Comparison of ENCODE assay signal across 13 mouse cellular contexts in the genomic region with DNA sequence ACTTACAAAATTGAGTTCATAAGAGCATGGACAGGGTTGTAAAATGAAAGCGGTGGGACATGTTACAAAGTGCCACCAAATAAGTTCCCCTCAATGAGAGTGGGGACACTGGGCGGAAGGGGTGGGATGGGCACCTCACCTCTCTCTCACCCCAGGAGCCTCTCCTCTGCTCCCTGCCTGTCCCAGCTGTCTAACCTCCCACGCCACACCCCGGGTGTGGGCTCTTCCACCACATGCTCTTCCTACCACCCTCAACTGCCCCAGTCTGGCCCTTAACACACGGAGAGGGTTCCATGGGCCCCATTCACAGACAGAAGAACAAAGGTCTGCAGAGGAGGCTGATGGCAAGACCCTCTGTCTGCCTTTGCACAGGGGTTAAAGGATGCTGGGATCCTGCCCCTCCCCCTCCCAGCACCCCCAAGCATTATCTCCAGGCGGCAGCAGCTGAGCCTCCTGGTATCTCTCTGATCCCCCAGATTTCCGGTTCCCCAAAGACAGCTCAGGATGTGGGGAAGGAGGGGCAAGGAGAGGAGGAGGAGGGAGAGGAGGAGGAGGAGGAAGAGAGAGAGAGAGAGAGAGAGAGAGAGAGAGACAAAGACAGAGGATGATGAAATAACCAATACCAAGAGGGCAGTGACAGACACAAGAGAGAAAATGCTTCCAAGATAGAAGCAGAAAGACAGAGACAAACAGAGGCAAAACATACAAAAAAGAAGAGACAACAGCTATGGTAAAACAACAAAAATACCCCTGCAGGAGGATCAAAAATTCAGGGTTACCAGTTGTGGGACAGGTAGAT. TPM values are rescaled to one million over a fixed set of nuclear protein-coding genes. Genes with fewer than 3 reads are reported as not detected.
A peak's percentile ranks its signal among the peaks of the same experiment; 100 is the strongest.
DNase-seq lines count a peak whose midpoint lies in the region; ATAC-seq and TF ChIP-seq lines count a peak whose summit lies in the region.
"Had no signal": no experiment of that assay in that cellular context is flagged by ENCODE, and none has a peak within 500 bp of the region (broad histone marks: within the 10 kb centered on the region; RNA-seq: fewer than 3 reads in every experiment).

No protein-coding gene starts in this region.

- TF ChIP-seq CTCF in E14TG2a.4 (conservative IDR thresholded peaks at IDR 0.05; ENCODE audit: low read length): no peak

- H3K9ac ChIP-seq in midbrain, embryonic 13.5 days (replicated peaks): no peak overlapping the region

- H3K27me3 ChIP-seq in E14TG2a.4 (ENCODE audit: insufficient read depth, low read length): peaks cover 16% of the 10 kb centered on the region
- H3K27me3 ChIP-seq in midbrain, embryonic 13.5 days: no peaks in the 10 kb centered on the region

- peak; percentile 18 for DNase-seq in retina, postnatal 1 day
- no peak for DNase-seq in urinary bladder, postnatal 36 days (ENCODE audit: low spot score in 2 of 2)
- DNase-seq in kidney, postnatal 10 days: no peak
- DNase-seq: adrenal gland, postnatal 10 days; cerebellum, postnatal 10 days; gastrocnemius, adult 2 months; heart, postnatal 10 days; lung, adult 2 months had no signal

- H3K4me2 ChIP-seq in midbrain, embryonic 13.5 days (replicated peaks): no peak overlapping the region

- peak overlapping the region; percentile 55 for H3K4me3 ChIP-seq in E14TG2a.4 (replicated peaks; ENCODE audit: low read length)
- no peak overlapping the region for H3K4me3 ChIP-seq in midbrain, embryonic 13.5 days (replicated peaks)
- H3K4me3 ChIP-seq: gastrocnemius, adult 2 months had no signal

- 45% methylated on average over 7 of the region's 7 CpGs for WGBS in midbrain, embryonic 13.5 days

- H3K36me3 ChIP-seq in E14TG2a.4 (ENCODE audit: insufficient read depth, low read length): no peaks in the 10 kb centered on the region
- H3K36me3 ChIP-seq in midbrain, embryonic 13.5 days: no peaks in the 10 kb centered on the region

- no peaks in the 10 kb centered on the region for H3K9me3 ChIP-seq in E14TG2a.4 (ENCODE audit: low read length)
- H3K9me3 ChIP-seq in midbrain, embryonic 13.5 days: no peaks in the 10 kb centered on the region

- no peak overlapping the region for H3K27ac ChIP-seq in midbrain, embryonic 13.5 days
- H3K27ac ChIP-seq: gastrocnemius, adult 2 months had no signal

- peak; percentile 31 for ATAC-seq in activated CD4-positive, CD25-positive, alpha-beta regulatory T cell, adult 4 months
- peak; percentile 9 for ATAC-seq in inflammation-experienced regulatory T-cells, adult 6 months
- ATAC-seq in midbrain, embryonic 13.5 days: no peak

- peaks cover 62% of the 10 kb centered on the region for H3K4me1 ChIP-seq in E14TG2a.4 (replicated peaks; ENCODE audit: low read depth, low read length)
- peaks cover 13% of the 10 kb centered on the region for H3K4me1 ChIP-seq in midbrain, embryonic 13.5 days (replicated peaks)

RNA-seq across cellular contexts. Expression of a gene that starts 12.4 kb away (rescaled TPM):
- 100 to 1,000 TPM; 784 to 813 TPM for polyA plus RNA-seq in activated CD4-positive, CD25-positive, alpha-beta regulatory T cell, adult 4 months (2017; shearing (Covaris generic))
- polyA plus RNA-seq in inflammation-experienced regulatory T-cells, adult 6 months (2017; shearing (Covaris generic)): 1,000 to 10,000 TPM in 1 of 3 experiments, 100 to 1,000 TPM in 2; 875 to 1,118 (median 889) TPM
- polyA plus RNA-seq in midbrain, embryonic 13.5 days (2015; fragmentation: Nextera tagmentation; extraction: Ambion mirVana): 1.0 and 1.7 TPM in 2 replicates

RNA-seq across cellular contexts. Expression of a gene that starts 20.3 kb away (rescaled TPM):
- polyA plus RNA-seq in activated CD4-positive, CD25-positive, alpha-beta regulatory T cell, adult 4 months (2017; shearing (Covaris generic)): 10 to 100 TPM; 26.7 to 43.3 TPM
- 10 to 100 TPM; 31.3 to 43.0 (median 38.4) TPM for polyA plus RNA-seq in inflammation-experienced regulatory T-cells, adult 6 months (2017; shearing (Covaris generic))
- polyA plus RNA-seq in midbrain, embryonic 13.5 days (2015; fragmentation: Nextera tagmentation; extraction: Ambion mirVana): 77.9 and 78.6 TPM in 2 replicates

RNA-seq across cellular contexts. Expression of a gene that starts 39.5 kb away (rescaled TPM):
- polyA plus RNA-seq in activated CD4-positive, CD25-positive, alpha-beta regulatory T cell, adult 4 months (2017; shearing (Covaris generic)): 1 to 10 TPM; 2.1 to 3.4 TPM
- polyA plus RNA-seq in inflammation-experienced regulatory T-cells, adult 6 months (2017; shearing (Covaris generic)): 1 to 10 TPM; 2.7 to 3.8 (median 3.3) TPM
- polyA plus RNA-seq in midbrain, embryonic 13.5 days (2015; fragmentation: Nextera tagmentation; extraction: Ambion mirVana): 2.9 and 3.8 TPM in 2 replicates

RNA-seq across cellular contexts. Expression of a gene that starts 57.7 kb away (rescaled TPM):
- 10 to 100 TPM in 1 of 2 experiments, not detected in 1; 10.8 TPM for polyA plus RNA-seq in activated CD4-positive, CD25-positive, alpha-beta regulatory T cell, adult 4 months (2017; shearing (Covaris generic))
- polyA plus RNA-seq in inflammation-experienced regulatory T-cells, adult 6 months (2017; shearing (Covaris generic)): 1 to 10 TPM in 2 of 3 experiments, under 1 TPM in 1; 0.87 to 6.5 (median 6.0) TPM
- not detected in 2 replicates for polyA plus RNA-seq in midbrain, embryonic 13.5 days (2015; fragmentation: Nextera tagmentation; extraction: Ambion mirVana)
- polyA plus RNA-seq: kidney, embryonic 14.5 days had no signal

Comparison
In these comparisons a context has a peak if more than half of its experiments do, and no peak if none do; other contexts are left out.
1. RNA of a gene that starts 12.4 kb away (polyA plus RNA-seq): 875 to 1,118 TPM in inflammation-experienced regulatory T-cells, adult 6 months and 784 to 813 TPM in activated CD4-positive, CD25-positive, alpha-beta regulatory T cell, adult 4 months; 1.0 to 1.7 TPM in midbrain, embryonic 13.5 days; every median in the first group is over 100 times any median in the second.